Mouse (Mus musculus) neural tube, embryonic 15.5 days (tissue): Measurements from ENCODE around the gene Thap4. TPM values are rescaled to one million over a fixed set of nuclear protein-coding genes. Genes with fewer than 3 reads are reported as not detected.

ENCODE experiments used
- ATAC-seq: fragments of 200-750 bp; cut with Nextera tagmentation; 2 replicates; pipeline ENCODE4 v1.8.0; 2017; ENCODE audit warnings: mild to moderate bottlenecking, moderate TSS enrichment, moderate library complexity; ENCODE audit not compliant: low FRiP score
- H3K27ac ChIP-seq: fragments of 300-500 bp; sonication (generic); replicated peaks from 2 replicates; pipeline ENCODE4 v1.5.1; 2015; ENCODE audit warnings: mild to moderate bottlenecking, inconsistent platforms
- H3K27me3 ChIP-seq: fragments of 300-500 bp; sonication (generic); replicated peaks from 2 replicates; pipeline ENCODE4 v1.6.1; 2015; ENCODE audit warnings: inconsistent platforms
- H3K36me3 ChIP-seq: fragments of 300-500 bp; sonication (generic); 2 replicates; pipeline ENCODE4 v1.6.1; 2015; ENCODE audit warnings: inconsistent platforms
- H3K4me1 ChIP-seq: fragments of 300-500 bp; sonication (generic); 2 replicates; pipeline ENCODE4 v1.6.1; 2015; ENCODE audit warnings: inconsistent platforms
- H3K4me2 ChIP-seq: fragments of 300-500 bp; sonication (generic); 2 replicates; pipeline ENCODE4 v1.6.1; 2015; ENCODE audit warnings: inconsistent platforms, mild to moderate bottlenecking, moderate library complexity
- H3K4me3 ChIP-seq: fragments of 300-500 bp; sonication (generic); replicated peaks from 2 replicates; pipeline ENCODE4 v1.5.1; 2015; ENCODE audit warnings: mild to moderate bottlenecking, inconsistent platforms
- H3K9ac ChIP-seq: fragments of 300-500 bp; sonication (generic); replicated peaks from 2 replicates; pipeline ENCODE4 v1.6.1; 2015; ENCODE audit warnings: mild to moderate bottlenecking, inconsistent platforms
- H3K9me3 ChIP-seq: fragments of 300-500 bp; sonication (generic); replicated peaks from 2 replicates; pipeline ENCODE4 v1.6.1; 2016; ENCODE audit warnings: inconsistent platforms
- WGBS: fragments of 180-500 bp; shearing (Covaris S2); methylation state at CpG from one replicate; pipeline ENCODE4 v1.1.7; 2015; ENCODE audit warnings: mixed read lengths; 5-methylcytosine and 5-hydroxymethylcytosine counted together
- polyA plus RNA-seq: library from polyadenylated mRNA; unstranded; fragments of >200 nt; fragmentation: Nextera tagmentation; extraction: Ambion mirVana; gene quantifications from 2 replicates; pipeline ENCODE4 v1.2.1, GENCODE M21; 2015

The Thap4 gene
- polyA plus RNA-seq, 1 experiment from 2014 or later, result 45.4 TPM

DNA sequence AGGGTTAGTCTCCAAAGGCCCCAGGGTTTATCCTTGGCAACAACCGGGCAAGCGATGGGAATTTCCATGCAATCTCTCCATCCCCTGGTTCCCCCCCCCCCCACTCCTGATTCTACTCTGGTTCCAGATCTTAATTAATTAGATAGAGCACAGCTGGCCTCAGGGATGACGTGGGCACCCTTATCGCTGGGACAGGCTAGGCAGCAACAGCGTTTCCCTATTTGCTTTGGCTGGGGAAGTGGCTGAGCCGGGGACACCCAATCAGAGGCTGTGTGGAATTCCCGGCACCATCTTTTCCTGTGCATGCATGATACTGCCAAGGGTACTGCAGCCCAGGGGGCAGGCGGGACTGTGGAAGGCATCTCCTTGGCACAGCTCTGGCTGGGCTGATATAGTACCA is 66.5 kb downstream of the Thap4 start:
- no peak overlapping the region for H3K27ac ChIP-seq
- WGBS, result 62% methylated on average over 8 of the region's 8 CpGs
- H3K4me1 ChIP-seq, result peaks cover 35% of the 10 kb centered on the region
- no peaks in the 10 kb centered on the region for H3K9me3 ChIP-seq
- no peak for ATAC-seq
- H3K4me2 ChIP-seq, result peak overlapping the region; percentile 78
- no peak overlapping the region for H3K4me3 ChIP-seq
- no peak overlapping the region for H3K9ac ChIP-seq
- no peaks in the 10 kb centered on the region; the same call in 1 of the 2 replicates for H3K27me3 ChIP-seq
- H3K36me3 ChIP-seq, result peaks cover 3% of the 10 kb centered on the region; the same call in 1 of the 2 replicates

- no peaks in the 10 kb centered on the region for H3K9me3 ChIP-seq
- ATAC-seq, result no peak
- peak overlapping the region; percentile 62 for H3K4me3 ChIP-seq
- H3K36me3 ChIP-seq, result peaks cover 3% of the 10 kb centered on the region; the same call in 1 of the 2 replicates
- peaks cover 35% of the 10 kb centered on the region for H3K4me1 ChIP-seq
- WGBS, result 22% methylated on average over 3 of the region's 3 CpGs
- peak overlapping the region; percentile 78 for H3K4me2 ChIP-seq
- H3K27me3 ChIP-seq, result no peaks in the 10 kb centered on the region; the same call in 1 of the 2 replicates
- H3K9ac ChIP-seq, result peak overlapping the region; percentile 72
- peak overlapping the region; percentile 78 for H3K27ac ChIP-seq
Observed at GRCm38 (mm10) chr1:93686961-93687320, 67.7 kb downstream of the Thap4 start.

- Histone ChIP-seq H3K4me1 (peaks cover 35% of the 10 kb centered on the region), H3K27ac (peak overlapping the region; percentile 78), H3K9ac (peak overlapping the region; percentile 72), H3K4me3 (peak overlapping the region; percentile 62), H3K36me3 (no peaks in the 10 kb centered on the region), H3K4me2 (peak overlapping the region; percentile 78), H3K9me3 (no peaks in the 10 kb centered on the region), H3K27me3 (no peaks in the 10 kb centered on the region; the same call in 1 of the 2 replicates)
- peak; percentile 91 for ATAC-seq
- WGBS, result 1% methylated on average over 51 of the region's 51 CpGs
Observed at GRCm38 (mm10) chr1:93686245-93686960, 68.3 kb downstream of the Thap4 start.

DNA sequence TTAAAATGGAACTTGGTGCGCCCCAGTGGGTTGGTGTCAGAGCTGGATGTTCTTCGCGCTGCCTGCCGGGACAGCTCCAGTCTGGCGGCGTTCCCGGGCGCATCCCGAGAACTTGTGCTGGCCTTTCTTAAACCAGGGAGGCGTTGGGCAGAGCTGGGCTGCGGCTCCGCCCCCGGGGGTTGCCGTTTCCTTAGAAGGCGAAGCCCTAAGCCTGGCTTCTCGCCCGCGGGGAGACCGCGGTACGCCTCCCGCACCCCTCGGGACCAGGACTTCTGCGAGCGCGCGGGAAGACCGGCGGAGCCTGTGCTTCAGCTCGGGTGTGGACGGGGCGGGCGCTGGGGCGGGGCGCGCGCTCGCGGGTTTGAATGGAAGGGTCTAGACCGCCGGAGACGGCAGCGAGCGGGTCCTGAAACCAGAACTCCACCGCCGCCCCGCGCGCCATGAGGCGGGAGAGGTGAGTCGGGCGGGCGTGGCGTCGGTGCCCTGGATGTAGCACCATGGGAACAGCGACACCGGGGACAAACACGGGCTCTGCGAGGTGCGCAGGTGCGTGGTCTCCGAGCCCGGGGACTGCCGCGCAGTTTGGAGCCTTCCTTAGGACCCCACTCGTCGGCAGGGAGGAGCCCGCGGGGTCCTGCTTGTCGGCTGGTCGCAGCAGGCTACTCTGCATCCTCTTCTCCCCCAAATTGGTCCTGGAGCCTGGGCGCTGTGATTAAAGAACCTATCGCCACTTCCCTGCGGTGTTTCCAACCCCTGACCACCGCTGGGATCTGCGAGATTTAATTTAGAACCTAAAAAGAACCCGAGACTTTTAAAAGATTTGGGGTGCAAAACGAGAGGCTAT is 69.0 kb downstream of the Thap4 start, which contains the start of gene Bok:
TSS of gene Bok (plus strand) at position 260 of the 844 bp plus-strand sequence.
- Histone ChIP-seq H3K4me1 (peaks cover 35% of the 10 kb centered on the region), H3K36me3 (no peaks in the 10 kb centered on the region), H3K9ac (peak within 1 kb of the TSS; percentile 72), H3K27me3 (no peaks in the 10 kb centered on the region; the same call in 1 of the 2 replicates), H3K4me2 (peak within 1 kb of the TSS; percentile 78), H3K27ac (peak within 1 kb of the TSS; percentile 78), H3K9me3 (no peaks in the 10 kb centered on the region), H3K4me3 (peak within 1 kb of the TSS; percentile 62)
- ATAC-seq, result peak; percentile 55
- WGBS, result under 1% methylated on average over 73 of the region's 78 CpGs

DNA sequence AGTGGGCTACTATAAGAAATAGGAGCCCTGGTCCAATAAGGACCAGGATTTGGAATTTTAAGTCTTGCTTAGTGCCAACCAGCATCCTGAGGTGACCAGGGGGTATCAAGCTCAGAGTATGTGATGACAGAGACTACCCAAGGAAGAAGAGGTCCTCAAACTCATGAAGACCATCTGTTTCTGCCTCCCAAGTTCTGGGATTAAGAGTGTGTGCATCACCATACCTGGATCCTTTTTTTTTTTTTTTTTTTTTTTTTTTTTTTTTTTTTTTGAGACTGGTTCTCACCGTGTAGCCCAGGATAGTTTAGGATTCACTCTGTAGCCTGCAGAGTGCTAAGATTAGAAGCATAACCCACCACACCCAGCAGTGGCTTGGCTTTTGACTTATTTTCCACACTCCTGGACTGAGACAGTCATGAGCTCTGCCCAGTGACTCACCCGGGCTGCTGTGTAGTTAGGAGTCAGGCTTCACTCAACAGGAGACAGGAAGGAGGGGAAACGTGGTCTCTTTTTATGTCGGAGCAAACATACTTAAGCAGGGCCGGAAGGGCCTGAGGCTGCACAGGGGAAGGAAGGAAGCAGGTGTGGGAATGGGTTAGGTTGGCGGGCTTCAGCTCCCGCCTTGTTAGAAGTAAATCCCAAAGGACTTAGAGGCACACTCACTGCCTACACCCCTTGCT is 74.6 kb downstream of the Thap4 start:
- no peak for ATAC-seq
- Histone ChIP-seq H3K36me3 (no peaks in the 10 kb centered on the region), H3K27ac (no peak overlapping the region), H3K4me2 (no peak overlapping the region), H3K4me3 (no peak overlapping the region), H3K4me1 (0 out of 2 replicates have a peak, but pooled peaks cover 4% of the 10 kb centered on the region), H3K9ac (no peak overlapping the region), H3K9me3 (no peaks in the 10 kb centered on the region), H3K27me3 (no peaks in the 10 kb centered on the region; the same call in 1 of the 2 replicates)
- 79% methylated on average over 7 of the region's 7 CpGs for WGBS

DNA sequence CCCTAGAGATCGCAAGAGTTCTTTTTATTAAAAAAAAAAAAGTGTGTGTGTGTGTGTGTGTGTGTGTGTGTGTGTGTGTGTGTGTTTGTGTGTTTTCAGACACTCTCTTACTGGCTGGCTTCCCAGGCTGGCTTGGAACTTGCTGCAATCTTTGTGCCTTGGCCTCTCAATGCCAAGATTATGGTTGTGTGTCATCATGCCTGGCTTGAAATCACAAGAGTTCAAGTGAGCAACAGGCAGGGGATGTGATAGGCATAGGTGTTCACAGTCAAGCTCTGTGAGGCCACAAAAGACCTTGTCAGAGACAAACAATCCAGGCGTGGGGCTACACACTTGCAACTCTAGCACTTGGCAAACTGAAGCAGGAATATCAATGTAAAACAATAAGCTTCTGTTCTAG is 76.3 kb downstream of the Thap4 start:
- no peak for ATAC-seq
- 73% methylated on average over 2 of the region's 2 CpGs for WGBS
- H3K27ac ChIP-seq, result no peak overlapping the region
- no peak overlapping the region for H3K4me3 ChIP-seq
- no peaks in the 10 kb centered on the region for H3K36me3 ChIP-seq
- H3K27me3 ChIP-seq, result no peaks in the 10 kb centered on the region
- no peak overlapping the region for H3K4me2 ChIP-seq
- no peaks in the 10 kb centered on the region for H3K9me3 ChIP-seq
- no peaks in the 10 kb centered on the region for H3K4me1 ChIP-seq
- H3K9ac ChIP-seq, result no peak overlapping the region

GRCm38 (mm10) chr1:93672682-93673081 is 82.0 kb downstream of the Thap4 start:
- Histone ChIP-seq H3K4me1 (peaks cover 13% of the 10 kb centered on the region), H3K36me3 (no peaks in the 10 kb centered on the region), H3K27ac (no peak overlapping the region), H3K27me3 (no peaks in the 10 kb centered on the region), H3K4me2 (no peak overlapping the region), H3K4me3 (no peak overlapping the region), H3K9me3 (no peaks in the 10 kb centered on the region), H3K9ac (no peak overlapping the region)
- 92% methylated on average over 5 of the region's 5 CpGs for WGBS
- ATAC-seq, result no peak

GRCm38 (mm10) chr1:93669941-93670340 is 84.7 kb downstream of the Thap4 start:
- Histone ChIP-seq H3K4me2 (no peak overlapping the region), H3K4me3 (no peak overlapping the region), H3K4me1 (peaks cover 13% of the 10 kb centered on the region), H3K27me3 (no peaks in the 10 kb centered on the region), H3K36me3 (no peaks in the 10 kb centered on the region), H3K27ac (no peak overlapping the region), H3K9me3 (no peaks in the 10 kb centered on the region), H3K9ac (no peak overlapping the region)
- ATAC-seq, result no peak

DNA sequence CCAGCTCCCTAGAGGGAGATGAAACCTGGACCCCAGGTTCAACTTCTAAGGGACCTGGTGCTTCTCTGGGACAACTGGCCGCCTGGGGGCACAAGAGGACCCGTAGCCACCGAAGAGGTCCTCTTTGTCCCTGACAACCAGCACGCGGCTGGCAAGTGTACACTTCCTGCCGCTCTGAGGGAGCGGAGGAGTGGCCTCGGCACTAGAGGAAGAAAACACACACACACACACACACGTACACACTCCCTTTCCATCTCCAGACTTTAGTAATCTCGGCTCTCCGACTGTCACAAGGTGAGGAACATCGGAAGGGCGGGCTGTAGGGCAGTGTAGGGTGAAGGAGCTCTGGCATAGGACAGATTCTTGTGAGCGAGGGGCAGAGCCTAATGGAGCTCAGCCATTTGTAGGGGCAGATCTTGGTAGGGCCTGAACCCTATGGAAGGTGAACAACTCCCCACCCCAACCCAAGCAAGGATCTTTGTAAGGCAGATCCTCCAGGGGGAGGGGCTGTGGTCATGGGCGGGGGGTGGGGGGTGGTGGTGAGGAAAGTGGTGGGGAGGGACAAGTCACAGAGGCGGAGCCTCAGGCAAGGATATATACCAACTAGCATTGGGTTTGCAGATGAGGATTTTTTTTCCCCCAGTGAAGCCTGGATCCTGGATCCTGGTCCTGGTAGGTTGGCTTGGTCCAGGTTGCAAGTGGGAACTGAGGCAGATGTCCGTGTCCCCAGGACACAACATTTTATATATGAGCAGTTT is 85.7 kb downstream of the Thap4 start:
- ATAC-seq, result peak; percentile 88

DNA sequence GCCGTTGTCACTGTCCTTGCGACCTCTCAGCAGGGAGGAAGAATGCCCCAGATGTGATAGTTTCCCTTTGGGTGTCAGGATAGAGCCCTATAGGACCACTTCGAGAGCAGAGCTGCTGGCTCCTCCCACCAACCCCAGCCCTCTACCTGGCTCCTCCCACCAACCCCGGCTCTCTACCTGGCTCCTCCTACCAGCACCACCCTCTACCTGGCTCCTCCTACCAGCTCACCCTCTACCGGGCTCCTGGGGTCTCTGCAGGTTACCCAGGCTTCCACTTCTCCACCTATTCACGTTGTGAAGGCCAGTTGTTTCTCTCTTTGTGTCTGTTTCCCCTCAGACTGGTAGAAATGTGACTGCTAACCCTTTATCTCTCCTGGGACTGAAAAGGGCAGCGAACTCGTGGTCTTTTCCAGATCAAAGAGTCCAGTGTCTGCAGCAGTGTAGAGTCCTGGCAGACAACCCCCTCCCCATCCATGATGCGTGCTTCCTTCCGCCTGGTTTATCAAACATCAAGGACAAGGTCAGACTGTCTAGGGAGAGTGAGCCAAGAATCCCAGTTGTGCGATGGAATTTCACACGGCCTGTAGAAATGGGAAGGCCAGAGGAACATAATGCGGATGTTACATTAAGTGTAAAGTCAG is 86.8 kb downstream of the Thap4 start:
- no peaks in the 10 kb centered on the region for H3K27me3 ChIP-seq
- H3K27ac ChIP-seq, result 0 out of 2 replicates have a peak overlapping the region, but pooled peaks have one; percentile 58
- H3K9ac ChIP-seq, result no peak overlapping the region
- no peak overlapping the region for H3K4me2 ChIP-seq
- no peaks in the 10 kb centered on the region for H3K9me3 ChIP-seq
- H3K4me3 ChIP-seq, result no peak overlapping the region
- peak; percentile 25; the same call in 1 of the 2 replicates for ATAC-seq
- H3K36me3 ChIP-seq, result no peaks in the 10 kb centered on the region
- WGBS, result 32% methylated on average over 13 of the region's 13 CpGs
- peaks cover 13% of the 10 kb centered on the region for H3K4me1 ChIP-seq

More for the DNA sequence above, 85.7 kb downstream of the Thap4 start:
- Histone ChIP-seq H3K9ac (peak overlapping the region; percentile 42), H3K4me3 (peak overlapping the region; percentile 36), H3K9me3 (no peaks in the 10 kb centered on the region), H3K4me1 (peaks cover 13% of the 10 kb centered on the region), H3K36me3 (no peaks in the 10 kb centered on the region), H3K27ac (peak overlapping the region; percentile 58; the same call in 1 of the 2 replicates), H3K4me2 (peak overlapping the region; percentile 60), H3K27me3 (no peaks in the 10 kb centered on the region)
- 11% methylated on average over 17 of the region's 17 CpGs for WGBS
